Mouse (Mus musculus): ENCODE results near the gene Nfic.

GRCm38 (mm10) chr10:81408871-81409291 lies 46.6 kb downstream of the Nfic start:
- TF ChIP-seq CTCF (IDR thresholded peaks at IDR 0.05; ENCODE audit: low read depth) (peak; percentile 98), EP300 (IDR thresholded peaks at IDR 0.05; ENCODE audit: low read depth) (no peak)
